Mouse (Mus musculus) CH12.LX (cell line): ENCODE data around the gene Arl6ip5. TPM values are rescaled to one million over a fixed set of nuclear protein-coding genes. Genes with fewer than 3 reads are reported as not detected.

Experiments used
- DNase-seq: peaks from one replicate; pipeline ENCODE4 v3.0.0-alpha.2; 2013; ENCODE audit errors: extremely low read depth
- H3K27ac ChIP-seq: 2 replicates; pipeline ENCODE4 v1.5.1; 2012; ENCODE audit warnings: low read depth, mild to moderate bottlenecking, control low read depth, moderate library complexity; ENCODE audit not compliant: insufficient read depth
- H3K27me3 ChIP-seq: replicated peaks from 2 replicates; pipeline ENCODE3; 2012; ENCODE audit warnings: inconsistent platforms
- H3K36me3 ChIP-seq, 2 experiments: replicated peaks in 1 of 2; 2 replicates each; pipeline versions ENCODE3 to v1.6.1; 2012; ENCODE audit warnings: inconsistent platforms in 1 of 2, low read length in 1 of 2, mild to moderate bottlenecking in 1 of 2, mixed read lengths in 1 of 2, moderate library complexity in 1 of 2; ENCODE audit not compliant: control insufficient read depth in 1 of 2, insufficient read depth in 1 of 2
- H3K4me1 ChIP-seq, 2 experiments: 2 replicates each; pipeline ENCODE4 v1.6.1; 2012; ENCODE audit warnings: inconsistent platforms in 1 of 2, moderate library complexity in 1 of 2; ENCODE audit not compliant: insufficient read depth in 2 of 2, control insufficient read depth in 1 of 2
- H3K4me2 ChIP-seq: 2 replicates; pipeline ENCODE4 v1.6.1; 2012; ENCODE audit warnings: low read depth, mild to moderate bottlenecking, control low read depth; ENCODE audit not compliant: poor library complexity, insufficient read depth, severe bottlenecking
- H3K4me3 ChIP-seq, 3 experiments: fragments of 150-350 bp in 1 of 3; sonication (generic) in 1 of 3; replicated peaks in 1 of 3; 2 replicates each; pipeline versions ENCODE3 to v1.5.1; 2011 to 2012; ENCODE audit warnings: low read depth in 2 of 3, low read length in 2 of 3, mild to moderate bottlenecking in 2 of 3, moderate library complexity in 2 of 3, control low read depth in 1 of 3, improper control_type of control experiment in 1 of 3, inconsistent platforms in 1 of 3, mixed read lengths in 1 of 3; ENCODE audit not compliant: poor library complexity in 1 of 3
- H3K79me2 ChIP-seq: replicated peaks from 2 replicates; pipeline ENCODE4 v1.6.1; 2012; ENCODE audit warnings: mild to moderate bottlenecking, moderate library complexity; ENCODE audit not compliant: control insufficient read depth, poor library complexity, insufficient read depth, severe bottlenecking; ENCODE audit errors: extremely low read depth
- H3K9ac ChIP-seq: 2 replicates; pipeline ENCODE4 v1.6.1; 2012; ENCODE audit warnings: low read depth, mild to moderate bottlenecking, control low read depth, moderate library complexity; ENCODE audit not compliant: insufficient read depth
- H3K9me3 ChIP-seq: replicated peaks from 2 replicates; pipeline ENCODE3; 2012; ENCODE audit warnings: low read length, inconsistent platforms, mixed read lengths
- CHD2 ChIP-seq: IDR thresholded peaks from 2 replicates; pipeline ENCODE4 v1.6.1; 2011; ENCODE audit warnings: low read length, improper control_type of control experiment
- CTCF ChIP-seq, 2 experiments: IDR thresholded peaks in 1 of 2; conservative IDR thresholded peaks in 1 of 2; 2 replicates each; pipeline ENCODE4 v1.5.1; 2011 to 2012; ENCODE audit warnings: low read depth in 2 of 2, low read length in 2 of 2, improper control_type of control experiment in 1 of 2, inconsistent platforms in 1 of 2, mild to moderate bottlenecking in 1 of 2, moderate library complexity in 1 of 2
- E2F4 ChIP-seq: IDR thresholded peaks from 2 replicates; pipeline ENCODE4 v1.6.1; 2011; ENCODE audit warnings: low read depth, low read length, improper control_type of control experiment; ENCODE audit not compliant: insufficient replicate concordance
- EP300 ChIP-seq: IDR thresholded peaks from 2 replicates; pipeline ENCODE4 v1.6.1; 2011; ENCODE audit warnings: low read length, improper control_type of control experiment
- MAFK ChIP-seq: IDR thresholded peaks from 2 replicates; pipeline ENCODE4 v1.6.1; 2011; ENCODE audit warnings: low read length, improper control_type of control experiment; ENCODE audit not compliant: insufficient replicate concordance
- MAZ ChIP-seq: IDR thresholded peaks from 2 replicates; pipeline ENCODE4 v1.6.1; 2012; ENCODE audit warnings: low read depth, mild to moderate bottlenecking, inconsistent platforms, low read length, improper control_type of control experiment, moderate library complexity
- RAD21 ChIP-seq: IDR thresholded peaks from 2 replicates; pipeline ENCODE4 v1.6.1; 2011; ENCODE audit warnings: low read depth, mild to moderate bottlenecking, low read length, improper control_type of control experiment, moderate library complexity
- SIN3A ChIP-seq: IDR thresholded peaks from 2 replicates; pipeline ENCODE4 v1.6.1; 2012; ENCODE audit warnings: low read length, improper control_type of control experiment, inconsistent platforms
- SMC3 ChIP-seq: IDR thresholded peaks from 2 replicates; pipeline ENCODE4 v1.6.1; 2011; ENCODE audit warnings: low read depth, low read length, improper control_type of control experiment
- ZC3H11A ChIP-seq: IDR thresholded peaks from 2 replicates; pipeline ENCODE4 v1.6.1; 2012; ENCODE audit warnings: low read depth, mild to moderate bottlenecking, inconsistent platforms, low read length, improper control_type of control experiment
- dilution Hi-C: fragments of 300-500 bp; cut with MboI; formaldehyde crosslinking; loops from 2 replicates; pipeline ENCODE4 v1.14.3; 2020; ENCODE audit warnings: low sequenced_read_pairs; ENCODE audit not compliant: extremely low pct_unique_long_range_greater_than_20kb, extremely low pct_ligation_motif_present
- in situ Hi-C: fragments of 300-500 bp; cut with MboI; formaldehyde crosslinking; loops from 3 replicates; pipeline ENCODE4 v1.14.3; 2019; ENCODE audit warnings: low sequenced_read_pairs, low pct_ligation_motif_present, low pct_unique_long_range_greater_than_20kb, mixed read lengths
- polyA plus RNA-seq: library from polyadenylated mRNA; unstranded; fragments of >175 nt; gene quantifications from 2 replicates; pipeline ENCODE4 v1.2.1, GENCODE M21; 2012; ENCODE audit warnings: low read depth; ENCODE audit not compliant: insufficient read length
- total RNA-seq, 2 experiments: library from RNA; depleted of rRNA; stranded (reverse); fragments of 300-350 nt in 1 of 2; fragments of >200 nt in 1 of 2; gene quantifications; 2 replicates each; pipeline ENCODE4 v1.2.3; 2012 to 2014

Arl6ip5 gene
- total and polyA plus RNA-seq, 3 experiments = 43.6 to 135 (median 118) TPM

DNA sequence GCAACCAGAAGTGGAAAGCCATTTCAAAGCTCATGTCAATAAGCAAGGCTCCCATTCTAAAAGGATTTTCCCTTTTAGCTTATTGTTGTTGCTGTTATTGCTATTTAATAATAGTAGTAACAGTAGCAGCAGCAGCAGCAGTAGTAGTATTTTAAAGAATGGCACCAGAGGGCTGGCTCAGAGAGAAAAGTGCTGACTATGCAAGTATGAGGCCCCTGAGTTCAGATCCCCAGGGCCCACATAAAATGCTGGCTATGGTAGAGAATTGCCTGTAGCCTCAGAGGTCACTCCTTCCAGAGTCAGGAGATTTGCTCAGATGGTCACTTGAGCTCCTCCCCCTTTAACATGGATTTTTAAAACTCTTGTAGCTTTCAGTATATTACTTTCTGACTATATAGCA, 34.7 kb downstream of the Arl6ip5 start:
- TF ChIP-seq E2F4 (no peak), MAZ (no peak), CHD2 (no peak), SIN3A (no peak), ZC3H11A (no peak), MAFK (peak; percentile 92)
- TF ChIP-seq, all 38 proteins: peak for 1
- dilution Hi-C loops = no loop called here
- Histone ChIP-seq H3K4me3 (no peak overlapping the region), H3K4me2 (no peak overlapping the region), H3K9me3 (no peaks in the 10 kb centered on the region), H3K27me3 (no peaks in the 10 kb centered on the region), H3K27ac (no peak overlapping the region), H3K79me2 (no peaks in the 10 kb centered on the region), H3K4me1 (no peaks in the 10 kb centered on the region), H3K36me3 (no peaks in the 10 kb centered on the region), H3K9ac (no peak overlapping the region)
- no peak for DNase-seq
- in situ Hi-C loops = no loop called here

DNA sequence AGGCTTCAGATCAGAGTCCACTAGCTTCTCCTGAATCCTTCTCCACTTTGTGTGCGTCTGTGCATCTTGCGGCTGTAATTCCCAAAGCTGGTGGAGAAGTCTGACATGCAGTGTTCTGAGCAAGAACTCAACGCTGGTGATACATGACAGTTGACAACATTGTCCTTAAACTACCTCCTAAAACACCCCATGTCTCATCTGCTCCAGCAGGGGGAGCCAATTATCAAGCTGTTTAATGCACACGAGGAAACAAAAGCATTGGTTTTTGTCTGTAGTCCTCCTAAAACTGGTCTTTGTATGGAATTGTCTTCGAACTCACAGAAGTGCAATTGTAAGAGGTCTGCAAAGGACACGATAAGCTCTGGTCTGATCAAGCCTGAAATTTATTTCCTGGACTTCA, 40.5 kb downstream of the Arl6ip5 start:
- peak overlapping the region; percentile 24; the same call in 1 of the 2 replicates for H3K4me2 ChIP-seq
- DNase-seq = peak; percentile 67
- no peaks in the 10 kb centered on the region for H3K79me2 ChIP-seq
- no peak for TF ChIP-seq EP300
- peak; percentile 75 for TF ChIP-seq RAD21
- TF ChIP-seq SMC3 = peak; percentile 84
- TF ChIP-seq CTCF (conservative IDR thresholded peaks at IDR 0.05 in 1 of 2, IDR thresholded peaks at IDR 0.05 in 1 of 2; ENCODE audit: low read depth in 2 of 2, low read length in 2 of 2) = peak; percentile 70 to 84
- H3K9me3 ChIP-seq = no peaks in the 10 kb centered on the region
- H3K4me3 ChIP-seq = no peak overlapping the region
- H3K27ac ChIP-seq = no peak overlapping the region
- in situ Hi-C loops (loop anchor here (25.0 kb wide), 1 partner anchor 486 kb away; no protein-coding TSS in a partner anchor), dilution Hi-C loops (no loop called here)
- H3K9ac ChIP-seq = no peak overlapping the region
- H3K27me3 ChIP-seq = no peaks in the 10 kb centered on the region
- no peaks in the 10 kb centered on the region for H3K36me3 ChIP-seq
- 0 out of 4 replicates have a peak, but pooled peaks cover 0 to 7% of the 10 kb centered on the region in 2 experiments for H3K4me1 ChIP-seq

DNA sequence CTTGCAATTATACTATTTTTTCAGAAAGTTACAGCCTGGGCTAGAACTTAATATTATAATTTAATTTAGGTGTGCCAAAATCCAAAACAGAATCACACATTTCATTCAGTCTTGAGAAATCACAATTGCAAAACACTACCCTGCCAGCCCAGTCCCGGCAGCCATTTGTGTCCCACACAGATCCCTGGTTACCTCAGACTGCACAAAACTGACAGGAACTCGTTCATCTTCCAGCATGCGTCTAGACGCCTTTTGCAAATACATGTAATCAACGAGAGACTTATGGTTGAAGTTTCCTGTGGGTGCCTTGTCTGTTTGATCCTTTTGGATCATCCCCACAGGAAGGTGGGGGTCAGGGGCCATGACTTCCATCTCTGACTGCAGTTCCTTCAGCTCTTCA, 41.6 kb downstream of the Arl6ip5 start:
- Histone ChIP-seq H3K4me3 (no peak overlapping the region), H3K36me3 (no peaks in the 10 kb centered on the region), H3K79me2 (no peaks in the 10 kb centered on the region), H3K4me2 (no peak overlapping the region), H3K27ac (no peak overlapping the region), H3K27me3 (no peaks in the 10 kb centered on the region), H3K9me3 (no peaks in the 10 kb centered on the region), H3K9ac (no peak overlapping the region), H3K4me1 (0 out of 4 replicates have a peak, but pooled peaks cover 0 to 7% of the 10 kb centered on the region in 2 experiments)
- DNase-seq = no peak
- in situ Hi-C loops = loop anchor here (25.0 kb wide), 1 partner anchor 485 kb away; no protein-coding TSS in a partner anchor
- no peak for TF ChIP-seq SIN3A
- dilution Hi-C loops = no loop called here
